Mouse (Mus musculus) G1E-ER4 (cell line): ENCODE results near the gene Ppm1n. TPM values are rescaled to one million over a fixed set of nuclear protein-coding genes. Genes with fewer than 3 reads are reported as not detected.

Experiments
- GATA1 ChIP-seq: IDR thresholded peaks from one replicate; pipeline ENCODE4 v1.8.0; 2012; ENCODE audit warnings: low read length, inconsistent platforms
- polyA plus RNA-seq: library from polyadenylated mRNA; stranded (reverse); fragments of >175 nt; gene quantifications from 2 replicates; pipeline ENCODE4 v1.2.3, GENCODE M21; 2012

Ppm1n gene
- polyA plus RNA-seq, 1 experiment, result not detected

- no peak for TF ChIP-seq GATA1
Measured at GRCm38 (mm10) chr7:19301461-19302263, 21.8 kb upstream of the Ppm1n start.

DNA sequence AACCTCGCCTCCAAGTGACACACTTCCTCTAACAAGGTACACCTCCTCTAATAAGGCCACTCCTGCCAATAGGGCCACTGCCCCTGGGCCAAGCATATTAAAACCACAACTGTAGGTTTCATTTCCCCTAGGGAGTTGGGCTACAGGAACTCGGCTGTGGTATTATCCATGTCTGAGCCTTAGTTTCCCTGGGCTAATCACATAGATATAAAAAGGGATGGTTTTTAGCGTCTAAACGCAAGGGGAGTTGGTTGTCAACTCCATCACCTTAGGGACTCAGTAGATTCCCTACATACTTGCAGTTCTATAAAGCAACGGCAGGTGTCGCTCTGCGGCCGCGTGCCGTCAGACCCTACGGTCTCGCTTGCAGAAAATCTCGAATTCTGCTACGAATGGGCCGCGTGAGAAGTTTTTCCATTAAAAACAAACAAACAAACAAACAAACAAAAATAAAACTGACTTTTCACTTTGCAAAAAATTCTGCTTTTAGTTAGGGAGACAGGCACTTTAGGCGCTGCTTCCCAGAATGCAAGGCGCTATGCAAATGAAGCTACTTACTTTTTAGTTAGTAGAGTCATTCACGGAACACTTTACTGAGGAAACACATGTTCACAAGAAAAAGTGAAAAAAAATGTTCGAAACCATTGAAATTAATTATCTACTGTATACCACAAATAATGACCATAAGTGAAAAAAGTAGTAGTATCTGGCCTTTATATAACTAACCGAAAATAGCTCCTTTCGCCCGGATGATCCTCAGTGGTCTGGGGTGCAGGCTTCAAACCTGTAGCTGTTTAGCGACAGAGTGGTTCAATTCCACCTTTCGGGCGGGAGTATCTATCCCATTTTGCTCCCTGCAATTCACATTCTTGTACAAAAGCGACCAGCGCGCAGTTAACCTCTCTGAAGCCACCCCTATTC is 20.9 kb upstream of the Ppm1n start:
- no peak for TF ChIP-seq GATA1

DNA sequence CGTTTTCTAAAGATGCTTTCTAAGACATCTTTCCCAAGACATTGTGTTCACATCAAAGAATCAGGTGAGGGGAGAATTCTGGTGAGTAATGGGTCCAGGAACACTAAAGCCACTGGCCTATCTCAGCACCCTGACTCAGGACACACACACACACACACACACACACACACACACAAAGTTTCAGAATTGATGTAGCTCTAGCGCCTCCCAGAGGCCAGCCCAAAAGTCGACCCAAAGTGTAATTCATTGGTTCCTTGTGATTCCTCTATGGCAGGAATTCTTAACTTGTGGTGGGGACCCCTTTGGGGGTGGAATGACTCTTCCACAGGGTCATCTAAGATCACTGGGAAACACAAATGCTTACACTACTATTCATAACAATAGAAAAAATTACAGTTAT is 19.3 kb upstream of the Ppm1n start:
- no peak for TF ChIP-seq GATA1

GRCm38 (mm10) chr7:19297794-19298193 is 17.9 kb upstream of the Ppm1n start:
- no peak for TF ChIP-seq GATA1

DNA sequence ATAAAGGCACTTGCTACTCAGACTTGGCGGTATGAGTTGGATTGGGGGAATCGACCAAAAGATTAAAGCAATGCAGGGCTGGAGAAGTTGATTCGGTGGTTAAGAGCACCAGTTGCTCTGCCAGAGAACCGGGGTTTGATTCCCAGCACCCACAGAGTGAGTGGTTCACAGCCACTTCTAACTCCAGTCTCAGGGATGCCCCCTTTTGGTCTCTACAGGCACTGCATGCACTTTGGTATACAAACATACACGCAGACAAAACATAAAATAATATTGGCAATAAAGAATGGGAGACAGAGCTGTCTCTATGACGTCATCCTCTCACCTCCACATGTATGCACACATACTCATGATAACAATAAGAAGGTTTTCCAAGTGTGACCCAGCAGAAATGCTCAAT is 17.2 kb upstream of the Ppm1n start:
- no peak for TF ChIP-seq GATA1

GRCm38 (mm10) chr7:19295503-19296185 is 15.8 kb upstream of the Ppm1n start:
- TF ChIP-seq GATA1, result no peak

DNA sequence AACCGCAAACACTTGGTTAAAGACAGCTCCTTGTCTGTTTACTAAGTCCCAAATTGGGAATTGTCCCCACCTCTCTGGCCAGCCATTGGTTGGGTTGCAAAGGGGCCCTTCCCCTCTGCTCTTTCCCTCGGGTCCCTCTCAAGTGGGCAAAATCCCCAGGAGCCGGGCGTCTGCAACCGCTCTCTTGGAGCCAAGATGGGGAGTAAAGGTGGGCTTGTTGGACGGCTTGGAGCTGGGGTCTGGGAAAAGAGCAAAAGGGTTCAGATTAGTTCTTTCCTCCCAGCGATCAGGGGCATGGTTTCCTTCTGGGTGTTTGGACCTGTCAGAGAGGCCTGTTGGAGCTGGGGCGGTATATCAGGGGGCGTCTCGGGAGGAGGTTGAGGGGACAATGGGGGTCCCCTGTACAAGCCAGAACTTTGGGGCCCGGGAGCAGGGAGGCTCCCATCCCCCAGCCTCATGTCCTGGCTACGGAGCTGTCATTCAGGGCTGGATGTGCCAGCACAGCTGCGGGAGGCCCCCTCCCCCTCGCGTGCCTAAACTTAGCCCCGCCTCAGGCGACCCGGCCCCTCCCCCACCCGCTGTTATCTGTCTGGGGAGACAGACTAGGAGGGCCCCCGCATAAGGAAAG is 11.2 kb upstream of the Ppm1n start:
- TF ChIP-seq GATA1, result no peak

DNA sequence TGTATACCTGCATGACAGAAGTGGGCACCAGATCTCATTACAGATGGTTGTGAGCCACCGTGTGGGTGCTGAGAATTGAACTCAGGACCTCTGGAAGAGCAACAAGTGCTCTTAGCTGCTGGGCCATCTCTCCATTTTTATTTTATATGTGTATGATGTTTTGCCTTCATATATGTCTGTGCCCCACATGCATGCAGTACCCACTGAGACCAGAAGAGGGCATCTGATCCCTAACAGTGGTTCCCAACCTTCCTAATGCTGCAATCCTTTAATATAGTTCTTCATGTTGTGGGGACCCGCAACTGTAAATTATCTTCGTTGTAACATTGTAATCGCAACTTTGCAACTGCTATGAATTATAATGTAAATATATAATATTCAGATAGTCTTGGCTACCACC is 4.9 kb upstream of the Ppm1n start:
- no peak for TF ChIP-seq GATA1

DNA sequence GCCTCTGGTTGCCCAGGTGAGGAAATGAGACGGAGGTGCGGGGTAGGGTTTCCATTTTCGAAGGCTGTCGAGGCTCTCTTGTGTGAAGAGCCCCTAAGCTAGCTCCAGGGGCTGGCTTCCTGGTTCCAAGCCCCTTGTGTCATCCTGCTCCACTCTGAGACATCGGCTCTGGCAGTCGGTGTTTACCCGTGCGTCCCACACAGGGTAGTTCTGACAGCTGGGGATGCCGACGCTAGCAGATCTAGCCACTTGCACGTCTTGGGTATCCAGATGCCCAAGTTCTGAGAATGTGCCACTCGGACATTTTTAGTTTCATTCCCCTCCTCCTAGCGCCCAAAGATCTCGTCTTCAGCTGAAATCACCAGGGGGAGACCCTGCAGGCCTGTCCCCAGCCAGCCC is 3.5 kb upstream of the Ppm1n start:
- TF ChIP-seq GATA1, result no peak

- no peak for TF ChIP-seq GATA1
Measured at GRCm38 (mm10) chr7:19282791-19283405, 3.0 kb upstream of the Ppm1n start.

- no peak for TF ChIP-seq GATA1
Measured at GRCm38 (mm10) chr7:19282385-19282784, 2.5 kb upstream of the Ppm1n start, which contains the start of gene Rtn2. TSS of gene Rtn2 (plus strand) at chr7:19282624.

DNA sequence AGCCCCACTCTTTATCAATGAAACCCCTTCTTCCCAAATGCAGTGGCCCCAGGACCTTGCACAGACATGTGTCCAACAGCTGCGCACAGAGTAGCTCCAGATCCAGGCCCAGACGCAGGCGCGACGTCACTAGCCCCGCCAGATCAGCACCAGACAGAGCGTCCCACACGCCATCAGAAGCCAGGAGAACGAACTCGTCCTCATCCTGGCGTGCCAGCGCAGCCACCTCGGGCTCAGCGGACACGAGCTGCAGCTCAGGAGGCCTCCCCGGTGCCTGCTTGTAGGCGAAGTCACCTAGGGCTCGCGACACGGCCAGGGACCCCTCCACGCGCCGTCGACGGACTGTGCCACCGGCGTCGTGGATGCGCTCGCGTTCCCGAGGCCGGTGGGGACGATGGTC is 812 bp downstream of the Ppm1n start:
- TF ChIP-seq GATA1, result no peak

DNA sequence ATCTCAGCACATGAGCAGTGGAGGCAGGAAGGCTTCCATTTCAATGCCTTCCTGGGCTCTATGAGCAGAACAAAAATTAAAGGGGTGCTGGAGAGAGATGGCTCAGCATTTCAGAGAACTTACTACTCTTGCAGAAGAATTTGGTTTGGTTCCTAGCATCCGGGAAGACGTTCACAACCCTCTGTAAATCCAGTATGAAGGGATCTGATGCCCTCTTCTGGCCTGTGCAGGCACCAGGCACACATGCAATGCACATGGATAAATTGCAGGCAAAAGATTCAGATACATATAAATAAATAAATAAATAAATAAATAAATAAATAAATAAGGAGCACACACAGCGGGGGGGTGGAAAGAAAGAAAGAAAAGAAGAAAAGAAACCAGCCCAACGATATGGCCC is 3.6 kb downstream of the Ppm1n start:
- TF ChIP-seq GATA1, result no peak

GRCm38 (mm10) chr7:19272173-19272764 is 7.6 kb downstream of the Ppm1n start:
- TF ChIP-seq GATA1, result no peak
